Mouse (Mus musculus) liver, embryonic 16.5 days (tissue): ENCODE measurements around the gene Gnao1. TPM values are rescaled to one million over a fixed set of nuclear protein-coding genes. Genes with fewer than 3 reads are reported as not detected.

Source experiments
- ATAC-seq: fragments of 200-750 bp; cut with Nextera tagmentation; 2 replicates; pipeline ENCODE4 v1.8.0; 2017; ENCODE audit warnings: low read depth, mild to moderate bottlenecking, moderate number of reproducible peaks, moderate library complexity
- H3K27ac ChIP-seq: fragments of 300-500 bp; sonication (generic); 2 replicates; pipeline ENCODE4 v1.5.1; 2014; ENCODE audit warnings: mild to moderate bottlenecking, low read length
- H3K27me3 ChIP-seq: fragments of 300-500 bp; sonication (generic); 2 replicates; pipeline ENCODE4 v1.6.1; 2014; ENCODE audit warnings: low read depth, low read length, mixed read lengths; ENCODE audit not compliant: control insufficient read depth, insufficient read depth
- H3K36me3 ChIP-seq: fragments of 300-500 bp; sonication (generic); 2 replicates; pipeline ENCODE4 v1.6.1; 2014; ENCODE audit warnings: mild to moderate bottlenecking; ENCODE audit not compliant: control insufficient read depth, insufficient read depth
- H3K4me1 ChIP-seq: fragments of 300-500 bp; sonication (generic); 2 replicates; pipeline ENCODE4 v1.6.1; 2014; ENCODE audit warnings: low read depth, low read length, mixed read lengths; ENCODE audit not compliant: control insufficient read depth
- H3K4me2 ChIP-seq: fragments of 300-500 bp; sonication (generic); 2 replicates; pipeline ENCODE4 v1.6.1; 2014; ENCODE audit warnings: low read depth, low read length, mixed read lengths
- H3K4me3 ChIP-seq: fragments of 300-500 bp; sonication (generic); 2 replicates; pipeline ENCODE4 v1.5.1; 2014; ENCODE audit warnings: low read depth, mild to moderate bottlenecking, low read length
- H3K9ac ChIP-seq: fragments of 300-500 bp; sonication (generic); 2 replicates; pipeline ENCODE4 v1.6.1; 2014; ENCODE audit warnings: low read depth, low read length
- H3K9me3 ChIP-seq: fragments of 300-500 bp; sonication (generic); replicated peaks from 2 replicates; pipeline ENCODE4 v1.6.1; 2016; ENCODE audit warnings: low read length; ENCODE audit not compliant: control insufficient read depth
- WGBS: fragments of 180-500 bp; shearing (Covaris S2); extraction: QIAGEN DNeasy Blood & Tissue Kit; methylation state at CpG from one replicate; pipeline ENCODE4 v1.1.7; 2014; ENCODE audit not compliant: insufficient replicate concordance; 5-methylcytosine and 5-hydroxymethylcytosine counted together
- polyA plus RNA-seq: library from polyadenylated mRNA; unstranded; fragments of >200 nt; fragmentation: Nextera tagmentation; extraction: Ambion mirVana; gene quantifications from 2 replicates; pipeline ENCODE4 v1.2.1, GENCODE M21; 2015

Gnao1 gene
- 0.33 and 0.44 TPM in 2 replicates for polyA plus RNA-seq

DNA sequence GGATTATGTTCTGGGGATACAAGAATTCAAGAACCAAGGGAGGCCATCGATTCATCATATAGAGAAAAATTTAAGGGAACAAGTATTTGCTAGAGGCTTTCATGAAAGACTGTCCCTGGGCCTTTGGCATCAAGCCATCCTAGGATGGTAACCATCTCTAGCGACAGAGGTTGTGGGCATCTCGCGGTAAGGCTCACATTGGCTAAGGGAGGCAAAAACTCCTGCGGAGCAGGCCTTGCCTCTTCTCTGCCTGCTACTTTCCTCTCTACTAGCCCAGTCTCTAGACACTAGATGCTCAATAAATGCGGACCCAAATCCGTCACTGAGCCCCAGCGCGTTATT is at the start of gene Gnao1:
Gene Gnao1, plus strand, starts transcription at position 281 of the 342 bp plus-strand sequence.
- H3K4me3 ChIP-seq: peak within 1 kb of the TSS; percentile 58
- no peaks in the 10 kb centered on the region for H3K9me3 ChIP-seq
- H3K4me2 ChIP-seq: peak within 1 kb of the TSS; percentile 78
- H3K4me1 ChIP-seq: peaks cover 4% of the 10 kb centered on the region; the same call in 1 of the 2 replicates
- peaks cover 53% of the 10 kb centered on the region for H3K27me3 ChIP-seq
- WGBS: 12% methylated on average over 9 of the region's 9 CpGs
- H3K9ac ChIP-seq: no peak within 1 kb of the TSS
- no peak within 1 kb of the TSS for H3K27ac ChIP-seq
- H3K36me3 ChIP-seq: no peaks in the 10 kb centered on the region
- no peak for ATAC-seq

- H3K27me3 ChIP-seq: no peaks in the 10 kb centered on the region
- H3K4me3 ChIP-seq: no peak overlapping the region
- 42% methylated on average over 3 of the region's 3 CpGs for WGBS
- no peaks in the 10 kb centered on the region for H3K9me3 ChIP-seq
- H3K9ac ChIP-seq: no peak overlapping the region
- no peak overlapping the region for H3K27ac ChIP-seq
- H3K4me1 ChIP-seq: no peaks in the 10 kb centered on the region
- H3K4me2 ChIP-seq: no peak overlapping the region
- ATAC-seq: no peak
- no peaks in the 10 kb centered on the region for H3K36me3 ChIP-seq
Measured at GRCm38 (mm10) chr8:93777605-93778004, 32.2 kb upstream of the Gnao1 start.

GRCm38 (mm10) chr8:93809226-93809625 is 540 bp upstream of the Gnao1 start:
- ATAC-seq: no peak
- 75% methylated on average over 3 of the region's 3 CpGs for WGBS

DNA sequence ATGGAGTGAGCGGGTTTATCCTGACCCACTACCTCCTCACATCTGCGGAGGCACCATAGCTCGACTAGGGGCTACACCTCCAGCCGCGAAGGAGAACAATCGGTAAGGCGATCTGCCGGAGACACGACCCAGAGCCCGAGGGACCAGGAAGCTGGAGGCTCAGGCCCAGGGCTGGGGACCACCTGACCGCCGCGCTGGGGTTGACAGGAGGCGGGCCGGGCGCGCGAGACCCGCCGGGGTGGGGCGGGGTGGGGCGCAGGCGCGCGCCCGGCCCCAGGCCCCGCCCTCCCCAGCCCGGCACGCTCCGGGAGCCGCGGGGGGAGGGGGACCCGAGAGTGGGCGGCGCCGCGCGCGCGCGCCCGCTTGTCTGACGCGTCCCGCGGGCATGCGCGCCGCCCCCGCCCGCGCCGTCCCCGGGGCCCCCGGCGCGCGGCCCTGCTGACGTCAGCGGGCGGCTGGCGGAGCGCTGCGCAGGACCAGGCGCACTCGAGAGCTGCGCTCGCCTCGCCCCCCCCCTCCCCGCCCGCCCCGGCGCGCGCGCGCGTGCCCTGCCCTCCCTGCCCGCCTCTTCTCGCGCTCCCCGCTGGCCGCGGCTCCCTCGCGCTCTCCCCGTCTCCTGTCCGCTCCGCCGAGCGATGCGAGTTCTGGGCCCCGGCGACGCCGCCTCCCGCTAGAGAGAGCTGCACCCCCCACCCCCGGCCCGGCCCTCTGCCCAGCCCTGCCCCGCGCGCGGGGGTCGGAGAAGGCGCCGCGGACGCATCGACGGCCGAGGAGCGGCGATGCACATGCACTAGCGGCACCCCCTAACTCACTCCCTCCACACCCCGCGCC is 477 bp downstream of the Gnao1 start:
- Histone ChIP-seq H3K27me3 (peaks cover 54% of the 10 kb centered on the region), H3K9ac (no peak overlapping the region), H3K36me3 (no peaks in the 10 kb centered on the region), H3K4me1 (peaks cover 4% of the 10 kb centered on the region; the same call in 1 of the 2 replicates), H3K27ac (no peak overlapping the region), H3K9me3 (no peaks in the 10 kb centered on the region), H3K4me3 (peak overlapping the region; percentile 58), H3K4me2 (peak overlapping the region; percentile 78)
- under 1% methylated on average over 53 of the region's 116 CpGs for WGBS
- ATAC-seq: peak; percentile 85

More at GRCm38 (mm10) chr8:93809226-93809625, 540 bp upstream of the Gnao1 start:
- peaks cover 49% of the 10 kb centered on the region for H3K27me3 ChIP-seq
- no peaks in the 10 kb centered on the region for H3K36me3 ChIP-seq
- no peaks in the 10 kb centered on the region for H3K9me3 ChIP-seq
- H3K27ac ChIP-seq: no peak overlapping the region
- peaks cover 4% of the 10 kb centered on the region; the same call in 1 of the 2 replicates for H3K4me1 ChIP-seq
- H3K4me3 ChIP-seq: no peak overlapping the region
- no peak overlapping the region for H3K4me2 ChIP-seq
- no peak overlapping the region for H3K9ac ChIP-seq

- Histone ChIP-seq H3K36me3 (no peaks in the 10 kb centered on the region), H3K9me3 (no peaks in the 10 kb centered on the region), H3K27ac (no peak overlapping the region), H3K4me3 (peak overlapping the region; percentile 58), H3K27me3 (peaks cover 54% of the 10 kb centered on the region), H3K9ac (no peak overlapping the region), H3K4me1 (peaks cover 4% of the 10 kb centered on the region; the same call in 1 of the 2 replicates), H3K4me2 (peak overlapping the region; percentile 78)
- ATAC-seq: no peak
- under 1% methylated on average over 40 of the region's 53 CpGs for WGBS
Measured at GRCm38 (mm10) chr8:93810859-93811602, 1.3 kb downstream of the Gnao1 start.

- peaks cover 54% of the 10 kb centered on the region for H3K27me3 ChIP-seq
- no peaks in the 10 kb centered on the region for H3K36me3 ChIP-seq
- H3K4me1 ChIP-seq: peaks cover 4% of the 10 kb centered on the region; the same call in 1 of the 2 replicates
- H3K9ac ChIP-seq: no peak overlapping the region
- no peaks in the 10 kb centered on the region for H3K9me3 ChIP-seq
- WGBS: 11% methylated on average over 20 of the region's 20 CpGs
- H3K4me2 ChIP-seq: no peak overlapping the region
- ATAC-seq: no peak
- no peak overlapping the region for H3K27ac ChIP-seq
- no peak overlapping the region for H3K4me3 ChIP-seq
Measured at GRCm38 (mm10) chr8:93811719-93812475, 2.1 kb downstream of the Gnao1 start.

DNA sequence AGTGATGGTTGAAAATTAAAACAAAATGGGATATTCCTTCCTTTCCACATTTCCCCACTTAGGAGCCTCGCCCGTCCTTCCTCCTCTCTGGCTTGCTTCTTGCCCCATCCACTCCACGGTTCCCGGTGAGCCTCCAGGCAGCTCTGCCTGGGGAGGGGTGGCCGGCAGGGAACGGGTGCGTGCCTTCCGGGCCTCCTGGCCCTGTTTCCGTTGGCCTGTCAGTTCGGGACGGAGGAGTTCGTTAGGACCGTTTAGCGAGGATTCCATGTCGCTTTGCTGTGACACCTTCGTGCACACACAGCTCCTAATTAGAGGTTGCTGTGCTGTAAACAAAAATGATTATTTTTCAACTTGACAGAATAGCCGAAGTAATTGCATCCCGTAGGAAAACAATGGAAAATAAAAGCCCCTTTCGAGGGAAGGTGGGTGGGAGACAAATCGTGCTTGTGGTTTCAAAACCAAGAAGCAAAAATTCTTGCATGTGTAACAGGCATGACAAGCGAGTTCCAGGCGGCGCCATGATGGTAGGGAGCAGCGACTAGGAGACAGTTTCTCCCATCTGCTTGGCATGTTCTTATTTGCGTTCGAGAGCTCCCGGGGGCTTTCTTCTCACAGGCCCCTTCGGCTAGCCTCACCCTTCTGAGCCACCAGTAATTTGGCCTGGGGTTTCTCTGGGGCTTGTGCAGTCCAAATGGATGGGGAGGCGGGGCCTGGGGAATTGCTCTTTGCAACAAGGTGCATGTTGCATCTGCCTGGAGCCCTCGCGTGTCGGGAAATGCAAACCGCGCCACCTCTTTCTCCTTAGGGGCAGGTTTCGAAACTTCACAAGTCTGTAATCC is 3.0 kb downstream of the Gnao1 start:
- Histone ChIP-seq H3K36me3 (no peaks in the 10 kb centered on the region), H3K4me3 (no peak overlapping the region), H3K27me3 (peaks cover 54% of the 10 kb centered on the region), H3K9ac (no peak overlapping the region), H3K4me1 (peaks cover 4% of the 10 kb centered on the region; the same call in 1 of the 2 replicates), H3K4me2 (peak overlapping the region; percentile 26; the same call in 1 of the 2 replicates), H3K27ac (no peak overlapping the region), H3K9me3 (no peaks in the 10 kb centered on the region)
- 10% methylated on average over 35 of the region's 35 CpGs for WGBS
- no peak for ATAC-seq

- Histone ChIP-seq H3K36me3 (no peaks in the 10 kb centered on the region), H3K9me3 (no peaks in the 10 kb centered on the region), H3K4me3 (no peak overlapping the region), H3K4me2 (peak overlapping the region; percentile 26; the same call in 1 of the 2 replicates), H3K9ac (no peak overlapping the region), H3K27ac (no peak overlapping the region), H3K27me3 (peaks cover 52% of the 10 kb centered on the region), H3K4me1 (peaks cover 4% of the 10 kb centered on the region; the same call in 1 of the 2 replicates)
- WGBS: 1% methylated on average over 26 of the region's 26 CpGs
- ATAC-seq: peak; percentile 81
Measured at GRCm38 (mm10) chr8:93813405-93813761, 3.6 kb downstream of the Gnao1 start.
